Mouse (Mus musculus) embryo, embryonic 10.5 days (tissue): Measurements from ENCODE around the gene Rfxank.

Experiments
- DNase-seq: peaks from one replicate; pipeline ENCODE4 v3.0.0-alpha.2; 2015; ENCODE audit warnings: low spot score

Gene Rfxank

DNA sequence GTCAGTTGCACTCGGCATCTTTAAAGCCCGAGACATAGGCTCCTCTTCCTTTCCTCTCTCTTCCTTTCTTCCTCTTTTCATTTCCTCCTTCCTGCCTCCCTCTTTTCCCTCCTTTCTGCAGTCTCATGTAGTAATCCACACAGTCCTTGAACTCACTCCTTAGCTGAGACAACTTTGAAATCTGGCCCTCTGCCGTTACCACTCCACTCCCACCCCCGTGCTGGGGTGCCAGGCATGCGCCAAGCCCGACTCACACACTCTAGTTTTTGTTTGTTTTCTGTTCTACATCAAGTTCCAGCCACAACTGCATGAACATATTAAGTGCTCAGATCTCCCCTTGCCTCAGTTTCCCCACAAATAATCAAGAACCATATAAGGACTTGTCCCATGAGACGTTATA is 34.0 kb downstream of the Rfxank start:
- no peak for DNase-seq

DNA sequence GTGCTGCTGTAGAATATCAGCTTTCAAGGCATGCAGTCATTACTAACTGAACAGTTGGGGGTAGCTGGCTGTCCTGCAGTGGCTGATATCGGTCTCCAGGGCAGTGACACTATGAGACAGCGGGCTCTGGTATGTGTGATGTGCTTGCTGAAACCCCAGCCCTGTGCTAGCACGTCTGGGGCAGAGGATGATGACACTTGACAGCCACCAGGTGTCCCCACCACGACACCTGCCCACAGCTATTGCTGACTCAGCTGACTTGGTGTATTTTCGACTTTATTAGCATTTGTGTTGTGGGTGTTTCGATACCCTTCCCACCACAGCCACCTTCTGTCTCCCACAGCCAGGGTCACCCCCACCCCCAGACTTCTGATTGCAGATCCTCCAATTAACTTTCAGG is 34.4 kb downstream of the Rfxank start:
- peak; percentile 45 for DNase-seq

DNA sequence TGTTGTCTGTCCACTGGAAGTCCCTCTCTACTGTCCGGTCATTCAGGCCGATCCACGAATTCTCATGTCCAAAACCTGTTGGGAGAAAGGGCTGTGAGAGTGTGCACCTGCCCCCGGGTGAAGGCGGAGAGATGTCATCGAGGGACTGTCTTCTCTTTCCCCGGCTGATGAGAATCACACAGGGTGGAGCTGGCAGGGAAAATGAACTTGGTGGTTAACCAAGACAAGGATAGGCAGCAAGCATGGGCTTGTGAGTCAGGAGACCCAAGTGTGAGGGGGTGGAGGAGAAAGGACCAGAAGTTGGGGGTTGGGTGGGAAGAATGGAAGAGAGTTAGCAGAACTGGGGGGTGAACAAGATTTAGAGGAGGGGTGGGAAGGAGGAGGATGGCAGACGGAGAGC is 38.7 kb downstream of the Rfxank start:
- DNase-seq = no peak

DNA sequence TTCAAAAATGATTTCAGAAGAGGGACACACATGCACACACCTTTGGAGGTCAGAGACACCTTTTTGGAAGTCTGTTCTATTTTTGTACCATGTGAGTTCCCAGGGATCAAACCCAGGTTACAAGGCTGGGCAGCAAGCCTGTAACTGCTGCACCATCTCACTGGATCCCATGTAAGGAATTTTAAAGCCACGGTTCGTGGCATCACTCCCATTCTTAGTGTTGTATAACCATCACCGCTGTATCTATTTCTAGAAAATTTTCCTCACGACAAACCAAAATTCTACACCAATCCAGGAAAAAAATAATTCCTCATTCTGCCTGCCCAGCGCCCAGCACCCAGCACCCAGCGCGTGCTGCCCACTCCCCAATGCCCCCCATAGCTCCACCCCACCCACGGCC is 39.7 kb downstream of the Rfxank start:
- no peak for DNase-seq

DNA sequence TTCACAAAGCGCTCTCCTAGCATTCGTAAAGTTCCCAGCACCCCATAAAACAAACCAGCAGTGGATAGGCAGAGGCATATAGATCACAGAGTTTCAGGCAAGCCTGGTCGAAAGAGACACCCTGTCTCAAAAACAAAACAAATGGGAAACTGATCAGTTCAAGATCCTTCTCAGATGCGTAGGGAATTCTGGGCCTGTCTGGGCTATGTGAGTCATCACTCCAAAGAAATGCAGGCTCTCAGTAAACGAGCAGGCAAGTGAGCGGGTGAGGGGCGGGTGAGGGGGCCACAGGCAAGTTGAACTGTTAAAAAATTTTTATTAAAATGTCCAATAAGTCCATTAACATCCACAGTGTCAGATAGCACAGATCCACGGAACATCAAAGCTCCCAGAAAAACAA is 46.2 kb downstream of the Rfxank start:
- no peak for DNase-seq

DNA sequence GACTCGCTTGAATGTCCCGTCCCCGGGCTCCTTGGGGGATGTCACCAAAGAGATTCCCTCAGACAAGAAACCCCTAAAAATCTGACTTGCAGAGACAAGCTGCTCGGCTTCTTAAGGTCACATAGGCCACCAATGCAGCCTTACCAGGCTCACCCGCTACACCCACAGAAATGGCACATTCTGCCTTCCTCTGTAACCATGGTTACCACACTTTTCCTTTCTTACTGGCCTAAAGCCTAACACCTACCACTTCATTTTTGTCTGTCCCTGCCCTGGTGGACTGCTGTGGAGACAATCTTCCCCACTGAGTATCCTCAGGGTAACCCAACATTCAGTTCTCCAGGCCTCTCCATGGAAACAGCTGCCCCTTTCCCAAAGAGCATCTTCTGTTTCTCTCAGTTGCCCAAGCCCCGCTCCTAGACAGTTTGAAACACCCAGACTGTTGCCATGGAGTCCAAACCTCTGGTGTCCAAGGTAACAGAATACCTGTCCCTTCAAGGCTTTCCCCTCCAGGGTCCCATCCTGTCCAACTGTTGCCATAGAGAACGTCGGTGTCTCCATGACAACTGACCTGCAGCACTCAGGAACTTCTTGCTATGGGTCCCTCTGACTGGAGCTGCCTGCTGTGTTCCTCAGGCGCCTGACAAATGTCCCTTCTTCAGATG is 49.5 kb downstream of the Rfxank start:
- no peak for DNase-seq

DNA sequence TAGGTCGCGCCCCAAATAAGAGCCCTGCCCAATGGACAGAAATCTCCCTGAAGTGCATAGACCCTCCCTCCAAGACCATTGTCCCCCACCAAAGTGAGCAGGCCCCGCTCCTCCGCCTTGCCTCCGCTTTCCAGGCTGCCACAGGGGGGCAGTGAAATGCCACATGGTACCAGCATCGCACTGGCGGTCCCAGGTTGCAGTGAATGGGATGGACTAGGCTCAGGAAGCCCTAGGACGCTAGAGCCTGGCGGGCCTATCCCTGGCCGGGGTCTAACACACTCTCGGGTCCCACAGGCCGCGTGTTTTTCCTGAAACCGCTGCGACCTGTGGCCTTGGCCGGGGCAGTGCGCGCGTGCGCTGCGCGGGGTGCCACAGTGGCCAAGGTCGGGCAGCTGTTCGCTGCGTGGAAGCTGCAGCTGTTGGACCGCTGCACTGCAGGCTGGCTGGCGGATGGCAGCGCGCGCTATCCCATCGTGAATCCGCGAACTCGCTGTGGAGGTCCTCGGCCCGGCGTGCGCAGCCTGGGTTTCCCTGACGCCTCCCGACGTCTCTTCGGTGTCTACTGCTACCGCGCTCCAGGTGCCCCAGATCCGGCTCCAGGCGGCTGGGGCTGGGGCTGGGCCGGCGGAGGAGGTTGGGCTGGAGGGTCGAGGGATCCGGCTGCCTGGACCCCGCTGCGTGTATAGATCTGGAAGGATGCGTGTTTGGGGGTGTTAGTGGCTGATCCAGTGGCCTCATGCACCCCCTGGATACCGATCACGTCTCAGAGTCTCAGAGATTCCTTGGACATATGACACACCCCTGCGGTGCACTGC is 50.9 kb downstream of the Rfxank start:
- DNase-seq = peak; percentile 78

DNA sequence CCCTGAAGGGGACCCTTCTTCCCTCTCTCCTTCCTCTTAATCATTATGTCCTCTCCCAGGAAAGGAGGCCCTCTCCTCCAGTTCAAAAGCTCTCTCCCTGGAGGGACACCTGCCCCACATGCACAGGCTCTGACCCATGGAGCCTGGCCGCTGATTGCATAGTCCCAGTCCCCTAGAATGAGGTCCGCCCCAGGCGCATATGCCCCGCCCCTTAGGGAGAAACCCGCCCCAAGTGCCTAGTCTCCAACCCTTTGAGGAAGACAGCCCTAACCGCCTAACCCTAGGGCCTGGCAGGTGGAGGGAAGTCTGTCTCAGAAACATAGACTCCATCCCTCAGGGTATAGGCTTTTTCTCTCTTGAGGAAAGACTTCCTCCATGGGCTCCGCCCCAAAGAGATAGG is 51.7 kb downstream of the Rfxank start:
- DNase-seq = no peak

DNA sequence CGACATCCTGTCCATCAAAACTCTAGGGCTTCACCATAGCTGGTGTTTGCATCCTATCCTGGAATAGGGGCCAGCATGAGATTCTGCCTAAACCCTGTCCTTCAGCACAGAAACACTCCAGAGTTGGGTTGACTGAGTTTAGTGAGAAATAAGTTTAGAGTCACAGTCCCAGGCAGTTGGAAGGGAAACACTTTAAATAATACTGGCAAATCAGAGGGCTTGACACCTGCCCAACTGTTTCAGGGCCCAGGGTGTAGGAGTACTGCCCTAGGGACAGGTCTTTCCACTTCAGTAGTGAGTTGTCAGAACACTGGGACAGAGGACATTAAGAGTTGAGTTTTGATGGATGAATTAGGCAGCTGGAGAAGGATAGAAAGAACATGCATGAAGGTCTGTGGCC is 52.8 kb downstream of the Rfxank start:
- DNase-seq = no peak

DNA sequence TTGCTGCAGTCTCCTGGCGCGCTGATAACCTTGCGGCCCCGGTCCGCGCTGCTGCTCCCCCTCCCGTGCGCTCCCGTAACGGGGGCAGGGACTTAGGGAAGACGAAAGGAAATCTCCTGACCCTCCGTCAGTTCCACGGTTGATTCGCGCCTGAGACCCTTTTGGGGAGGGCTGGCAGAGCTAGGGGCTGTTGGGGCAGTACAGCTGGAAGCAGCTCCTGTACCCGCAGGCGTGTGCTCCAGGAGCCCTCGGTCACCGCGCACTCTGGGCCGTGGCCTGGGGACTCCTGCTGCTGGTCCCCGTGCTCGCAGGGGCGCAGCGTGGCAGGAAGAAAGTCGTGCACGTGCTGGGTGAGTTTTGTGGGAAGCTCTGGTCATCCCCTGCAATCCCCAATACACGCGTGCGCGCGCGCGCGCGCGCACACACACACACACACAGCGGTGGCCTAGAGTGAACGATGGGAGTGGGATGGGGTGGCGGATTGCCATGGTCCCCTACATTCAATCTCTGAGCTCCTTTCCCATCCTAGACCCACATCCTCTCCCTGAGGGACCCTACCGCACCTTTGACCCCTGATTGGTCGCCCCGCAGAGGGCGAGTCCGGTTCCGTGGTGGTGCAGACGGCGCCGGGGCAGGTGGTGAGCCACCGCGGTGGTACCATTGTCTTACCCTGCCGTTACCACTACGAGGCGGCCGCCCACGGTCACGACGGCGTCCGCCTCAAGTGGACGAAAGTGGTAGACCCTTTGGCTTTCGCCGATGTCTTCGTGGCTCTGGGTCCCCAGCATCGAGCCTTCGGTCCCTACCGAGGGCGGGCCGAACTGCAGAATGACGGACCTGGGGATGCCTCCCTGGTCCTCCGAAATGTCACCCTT is 54.5 kb downstream of the Rfxank start:
- peak; percentile 48 for DNase-seq

DNA sequence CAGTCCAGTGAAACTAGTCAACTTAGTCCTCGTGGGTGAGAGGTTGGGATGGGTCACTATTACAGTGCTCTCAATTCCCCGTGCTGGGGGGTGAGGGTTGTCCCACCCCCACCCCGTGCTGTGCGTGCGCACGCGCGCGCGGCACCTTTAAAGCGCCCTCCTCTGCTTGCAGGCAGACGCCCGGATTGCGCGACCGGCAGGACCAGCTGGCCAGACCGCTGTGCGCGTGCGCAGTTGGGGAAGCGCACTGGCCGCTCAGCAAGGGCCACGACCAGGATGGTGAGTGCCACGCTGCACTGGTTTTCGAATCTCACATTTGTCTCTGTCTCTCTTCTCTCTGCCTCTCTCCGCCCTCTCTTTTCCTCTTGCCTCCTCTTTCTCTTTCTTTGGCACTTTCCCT is 55.7 kb downstream of the Rfxank start, which contains the start of gene Hapln4:
Gene Hapln4 (plus strand): TSS at position 173 of the 400 bp plus-strand sequence.
- DNase-seq = peak; percentile 80

DNA sequence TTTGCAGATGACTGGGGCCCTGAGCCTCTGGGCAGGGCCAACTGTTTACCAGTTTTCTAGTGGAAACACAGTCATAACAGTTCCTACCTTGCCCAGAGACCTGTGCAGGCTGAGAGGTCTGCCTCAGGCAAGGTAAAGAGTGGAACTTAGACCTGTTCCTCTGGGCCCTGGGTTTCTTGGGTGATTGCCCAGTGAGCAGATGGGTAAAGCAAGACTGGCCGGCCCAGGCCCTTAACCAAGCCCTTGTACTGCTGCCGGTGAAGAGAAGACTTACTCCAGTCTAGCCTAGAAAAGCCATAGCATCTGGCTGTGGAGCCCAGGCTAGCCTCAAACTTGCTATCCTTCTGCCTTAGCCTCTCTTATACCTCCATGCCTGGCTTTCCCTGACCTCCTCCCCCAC is 57.0 kb downstream of the Rfxank start:
- DNase-seq = no peak
